Mouse (Mus musculus) C3H10T1/2 (cell line): Measurements from ENCODE around the gene Laptm5. TPM values are rescaled to one million over a fixed set of nuclear protein-coding genes. Genes with fewer than 3 reads are reported as not detected.

Experiments used
- polyA plus RNA-seq, 2 experiments: library from polyadenylated mRNA; unstranded; fragments of >200 nt; fragmentation: generic; extraction: Trizol; gene quantifications; one replicate each; pipeline ENCODE4 v1.2.1; 2012; ENCODE audit warnings: missing spikeins in 2 of 2

The Laptm5 gene
- under 1 TPM; 0.01 to 0.02 TPM for polyA plus RNA-seq

GRCm38 (mm10) chr4:130913077-130913476, at the start of gene Laptm5:
Laptm5 (plus strand) TSS chr4:130913125.

GRCm38 (mm10) chr4:130944112-130944511, 31.2 kb downstream of the Laptm5 start, which contains the start of gene Matn1:
Matn1 (plus strand) TSS chr4:130944385.

Other genes starting within 250 kb of the Laptm5 start
- 10 to 100 TPM in 1 of 2 experiments, 1 to 10 TPM in 1; 2.3 to 18.2 TPM for gene Pum1, start 249.8 kb upstream of the Laptm5 start, polyA plus RNA-seq
- gene Sdc3, start 120.6 kb upstream of the Laptm5 start, polyA plus RNA-seq = 10 to 100 TPM; 17.0 to 37.3 TPM
- under 1 TPM in 1 of 2 experiments, not detected in 1; 0.02 TPM for gene Matn1, start 31.3 kb downstream of the Laptm5 start, polyA plus RNA-seq